Mouse (Mus musculus): ENCODE data around the gene Sdf2l1. TPM values are rescaled to one million over a fixed set of nuclear protein-coding genes. Genes with fewer than 3 reads are reported as not detected.
"Not testable (repeated sequence)": the region's sequence is repeated elsewhere in the genome, so short reads cannot be mapped to it uniquely, and the experiment has no call there.

The Sdf2l1 gene
- polyA plus RNA-seq (2014; fragmentation: Nextera tagmentation; extraction: Ambion mirVana), result 15.9 and 20.8 TPM in 2 replicates

DNA sequence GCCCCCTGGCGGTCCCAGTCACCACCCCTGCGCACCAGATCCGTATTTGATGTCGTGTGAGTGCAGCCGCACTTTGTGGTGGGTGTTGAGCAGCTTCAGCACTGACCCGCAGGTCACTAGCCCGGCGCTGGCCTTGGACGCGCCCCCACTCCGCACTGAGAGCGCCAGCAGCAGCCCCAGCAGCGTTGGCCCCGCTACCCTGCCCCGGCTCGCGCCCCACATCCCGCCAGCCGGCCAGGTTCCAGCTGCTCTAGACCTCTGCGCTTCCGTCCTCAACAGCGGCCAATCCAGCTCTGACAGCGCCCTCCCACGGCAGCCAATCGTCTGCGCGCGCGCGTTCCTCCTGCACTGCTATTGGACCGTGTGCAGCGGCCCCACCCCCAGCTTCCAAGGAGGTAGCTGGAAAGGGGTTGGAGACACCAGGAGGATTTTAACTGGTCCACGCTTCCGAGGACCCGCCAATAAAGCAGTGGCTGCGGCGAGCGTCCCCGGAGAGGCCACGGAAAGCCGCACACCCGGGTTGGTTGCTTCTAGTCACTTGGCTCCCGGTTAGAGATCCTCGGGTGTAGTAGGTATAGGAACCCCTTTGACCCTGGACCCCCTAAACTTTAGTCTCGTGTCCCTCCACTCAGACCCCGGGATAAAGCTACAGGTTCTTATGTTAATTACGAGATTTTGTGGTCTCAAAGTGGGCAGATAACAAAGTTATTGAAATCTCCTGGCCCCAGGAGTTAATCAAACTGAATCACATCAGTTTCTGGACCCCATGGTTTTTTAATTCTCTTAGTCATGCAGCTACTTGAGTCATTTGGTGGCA, at the start of gene Sdf2l1:
Gene Sdf2l1 (minus strand): TSS at position 295 of the 817 bp plus-strand sequence.
- Histone ChIP-seq H3K9me3 (ENCODE audit: control insufficient read depth, low read length) (no peaks in the 10 kb centered on the region), H3K27me3 (ENCODE audit: control insufficient read depth, insufficient read depth, low read length) (no peaks in the 10 kb centered on the region), H3K4me1 (ENCODE audit: control insufficient read depth, insufficient read depth, low read length) (peaks cover 12% of the 10 kb centered on the region; the same call in 1 of the 2 replicates), H3K36me3 (ENCODE audit: control insufficient read depth, insufficient read depth, low read length) (no peaks in the 10 kb centered on the region), H3K4me3 (ENCODE audit: low read depth, low read length) (peak within 1 kb of the TSS; percentile 72), H3K27ac (ENCODE audit: low read depth, low read length) (peak within 1 kb of the TSS; percentile 78), H3K4me2 (ENCODE audit: low read depth, low read length) (peak within 1 kb of the TSS; percentile 96), H3K9ac (replicated peaks; ENCODE audit: low read depth, low read length) (peak within 1 kb of the TSS; percentile 74)
- WGBS, result under 1% methylated on average over 47 of the region's 47 CpGs
- ATAC-seq (ENCODE audit: low read depth), result peak; percentile 99

DNA sequence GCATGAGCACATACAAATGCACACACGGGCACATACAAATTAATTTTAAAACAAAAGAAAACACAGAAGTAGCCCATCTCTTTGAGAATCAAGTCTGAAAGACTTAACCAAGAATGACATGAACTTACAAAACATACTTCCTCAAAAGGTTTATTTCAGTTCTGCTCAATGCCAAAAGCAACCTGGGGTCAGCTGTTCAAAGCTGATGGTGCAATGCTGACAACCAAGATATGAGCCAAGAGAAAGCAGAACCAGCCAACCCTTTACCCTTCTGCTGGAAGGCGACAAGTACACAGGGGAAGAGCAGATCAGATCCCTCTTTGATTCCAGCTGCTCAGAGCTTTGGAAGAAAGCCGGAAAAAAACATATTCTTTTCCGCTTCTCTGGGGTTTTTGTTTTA, 49.2 kb upstream of the Sdf2l1 start:
- ATAC-seq (ENCODE audit: low read depth), result no peak
- Histone ChIP-seq H3K4me3 (ENCODE audit: low read depth, low read length) (no peak overlapping the region), H3K36me3 (ENCODE audit: control insufficient read depth, insufficient read depth, low read length) (no peaks in the 10 kb centered on the region), H3K4me2 (ENCODE audit: low read depth, low read length) (no peak overlapping the region), H3K27ac (ENCODE audit: low read depth, low read length) (no peak overlapping the region), H3K9me3 (ENCODE audit: control insufficient read depth, low read length) (no peaks in the 10 kb centered on the region), H3K9ac (replicated peaks; ENCODE audit: low read depth, low read length) (no peak overlapping the region), H3K4me1 (ENCODE audit: control insufficient read depth, insufficient read depth, low read length) (no peaks in the 10 kb centered on the region), H3K27me3 (ENCODE audit: control insufficient read depth, insufficient read depth, low read length) (no peaks in the 10 kb centered on the region)
- 92% methylated on average over 4 of the region's 4 CpGs for WGBS

- Histone ChIP-seq H3K36me3 (ENCODE audit: control insufficient read depth, insufficient read depth, low read length) (peaks cover 4% of the 10 kb centered on the region; the same call in 1 of the 2 replicates), H3K27me3 (ENCODE audit: control insufficient read depth, insufficient read depth, low read length) (no peaks in the 10 kb centered on the region), H3K4me1 (ENCODE audit: control insufficient read depth, insufficient read depth, low read length) (no peaks in the 10 kb centered on the region), H3K27ac (ENCODE audit: low read depth, low read length) (no peak overlapping the region), H3K4me3 (ENCODE audit: low read depth, low read length) (no peak overlapping the region), H3K9ac (replicated peaks; ENCODE audit: low read depth, low read length) (no peak overlapping the region), H3K9me3 (ENCODE audit: control insufficient read depth, low read length) (no peaks in the 10 kb centered on the region), H3K4me2 (ENCODE audit: low read depth, low read length) (no peak overlapping the region)
- no peak for ATAC-seq (ENCODE audit: low read depth)
- 96% methylated on average over 3 of the region's 3 CpGs for WGBS
Observed at GRCm38 (mm10) chr16:17179706-17180105, 47.5 kb upstream of the Sdf2l1 start.

- Histone ChIP-seq H3K4me1 (ENCODE audit: control insufficient read depth, insufficient read depth, low read length) (no peaks in the 10 kb centered on the region), H3K9me3 (ENCODE audit: control insufficient read depth, low read length) (no peaks in the 10 kb centered on the region), H3K4me3 (ENCODE audit: low read depth, low read length) (no peak overlapping the region), H3K27ac (ENCODE audit: low read depth, low read length) (no peak overlapping the region), H3K4me2 (ENCODE audit: low read depth, low read length) (no peak overlapping the region), H3K27me3 (ENCODE audit: control insufficient read depth, insufficient read depth, low read length) (no peaks in the 10 kb centered on the region), H3K9ac (replicated peaks; ENCODE audit: low read depth, low read length) (no peak overlapping the region), H3K36me3 (ENCODE audit: control insufficient read depth, insufficient read depth, low read length) (peaks cover 4% of the 10 kb centered on the region; the same call in 1 of the 2 replicates)
- no peak for ATAC-seq (ENCODE audit: low read depth)
- 90% methylated on average over 1 of the region's 1 CpGs for WGBS
Observed at GRCm38 (mm10) chr16:17177623-17178170, 45.5 kb upstream of the Sdf2l1 start.

- no peak overlapping the region for H3K27ac ChIP-seq (ENCODE audit: low read depth, low read length)
- no peak overlapping the region for H3K4me2 ChIP-seq (ENCODE audit: low read depth, low read length)
- no peak overlapping the region for H3K9ac ChIP-seq (replicated peaks; ENCODE audit: low read depth, low read length)
- no peaks in the 10 kb centered on the region for H3K27me3 ChIP-seq (ENCODE audit: control insufficient read depth, insufficient read depth, low read length)
- no peaks in the 10 kb centered on the region for H3K4me1 ChIP-seq (ENCODE audit: control insufficient read depth, insufficient read depth, low read length)
- H3K9me3 ChIP-seq (ENCODE audit: control insufficient read depth, low read length), result no peaks in the 10 kb centered on the region
- H3K36me3 ChIP-seq (ENCODE audit: control insufficient read depth, insufficient read depth, low read length), result peaks cover 4% of the 10 kb centered on the region
- H3K4me3 ChIP-seq (ENCODE audit: low read depth, low read length), result no peak overlapping the region
- WGBS, result 93% methylated on average over 2 of the region's 2 CpGs
- no peak for ATAC-seq (ENCODE audit: low read depth)
Observed at GRCm38 (mm10) chr16:17175765-17176164, 43.6 kb upstream of the Sdf2l1 start.

DNA sequence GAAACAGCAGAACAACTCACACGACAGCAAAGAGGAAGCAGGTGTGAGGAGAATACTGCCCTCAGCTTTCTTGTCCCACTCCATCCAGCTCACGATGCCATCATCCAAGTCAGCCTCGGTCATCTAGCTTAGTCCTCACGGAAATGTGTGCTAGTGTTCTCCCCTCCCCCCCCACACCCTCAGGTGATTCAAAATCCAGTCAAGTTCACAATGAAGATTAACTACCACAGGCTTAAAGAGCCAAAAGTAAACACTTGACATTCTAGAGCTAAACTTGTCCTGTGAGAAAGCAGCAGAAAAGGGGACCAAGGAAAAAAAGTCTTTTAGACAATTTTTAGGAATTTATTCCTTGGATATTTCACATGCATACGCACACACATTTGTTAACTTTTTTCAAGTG, 35.9 kb upstream of the Sdf2l1 start:
- no peaks in the 10 kb centered on the region for H3K27me3 ChIP-seq (ENCODE audit: control insufficient read depth, insufficient read depth, low read length)
- no peak overlapping the region for H3K4me3 ChIP-seq (ENCODE audit: low read depth, low read length)
- ATAC-seq (ENCODE audit: low read depth), result no peak
- no peaks in the 10 kb centered on the region for H3K9me3 ChIP-seq (ENCODE audit: control insufficient read depth, low read length)
- no peaks in the 10 kb centered on the region; the same call in 1 of the 2 replicates for H3K36me3 ChIP-seq (ENCODE audit: control insufficient read depth, insufficient read depth, low read length)
- no peak overlapping the region for H3K27ac ChIP-seq (ENCODE audit: low read depth, low read length)
- no peak overlapping the region for H3K9ac ChIP-seq (replicated peaks; ENCODE audit: low read depth, low read length)
- H3K4me2 ChIP-seq (ENCODE audit: low read depth, low read length), result no peak overlapping the region
- WGBS, result 93% methylated on average over 5 of the region's 5 CpGs
- H3K4me1 ChIP-seq (ENCODE audit: control insufficient read depth, insufficient read depth, low read length), result no peaks in the 10 kb centered on the region

DNA sequence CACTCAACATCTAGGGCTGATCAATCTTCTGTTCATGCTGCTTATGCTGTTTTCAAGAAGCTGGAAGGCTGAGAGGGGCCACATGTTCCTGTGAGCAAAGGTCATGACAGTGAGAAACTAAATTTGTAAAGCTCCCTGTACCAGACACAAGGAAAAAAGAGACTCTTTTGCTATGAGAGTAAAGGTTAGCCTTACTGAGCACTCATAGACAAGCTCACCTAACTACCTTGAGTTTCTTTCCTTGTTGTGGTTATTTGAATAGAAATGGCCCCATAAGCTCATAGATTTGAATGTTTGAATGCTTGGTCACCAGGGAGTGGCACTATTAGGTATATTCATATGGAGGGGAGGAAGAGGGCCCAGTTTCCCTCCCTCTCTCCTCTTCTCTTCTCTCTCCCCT, 35.0 kb upstream of the Sdf2l1 start:
- no peak for ATAC-seq (ENCODE audit: low read depth)
- Histone ChIP-seq H3K36me3 (ENCODE audit: control insufficient read depth, insufficient read depth, low read length) (no peaks in the 10 kb centered on the region; the same call in 1 of the 2 replicates), H3K27me3 (ENCODE audit: control insufficient read depth, insufficient read depth, low read length) (no peaks in the 10 kb centered on the region), H3K9me3 (ENCODE audit: control insufficient read depth, low read length) (no peaks in the 10 kb centered on the region), H3K4me3 (ENCODE audit: low read depth, low read length) (no peak overlapping the region), H3K4me2 (ENCODE audit: low read depth, low read length) (no peak overlapping the region), H3K9ac (replicated peaks; ENCODE audit: low read depth, low read length) (no peak overlapping the region), H3K4me1 (ENCODE audit: control insufficient read depth, insufficient read depth, low read length) (no peaks in the 10 kb centered on the region), H3K27ac (ENCODE audit: low read depth, low read length) (no peak overlapping the region)

DNA sequence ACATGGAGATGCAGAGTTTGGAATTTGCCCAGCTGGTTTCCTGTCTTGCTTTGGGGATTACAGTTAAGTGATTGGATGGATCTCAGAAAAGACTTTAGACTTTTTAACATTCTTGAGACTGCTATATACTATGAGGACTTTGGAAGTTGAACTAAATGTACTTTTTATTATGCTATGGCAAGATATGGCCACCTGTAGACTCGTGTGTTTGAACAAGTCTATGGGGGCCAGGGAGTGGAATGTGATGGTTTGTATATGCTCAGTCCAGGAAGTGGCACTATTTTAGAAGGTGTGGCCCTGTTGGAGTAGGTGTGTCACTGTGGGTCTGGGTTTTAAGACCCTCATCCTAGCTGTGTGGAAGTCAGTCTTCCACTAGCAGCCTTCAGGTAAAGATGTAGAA, 33.3 kb upstream of the Sdf2l1 start:
- not testable (repeated sequence) for ATAC-seq (ENCODE audit: low read depth); H3K9ac ChIP-seq (replicated peaks; ENCODE audit: low read depth, low read length); H3K27ac ChIP-seq (ENCODE audit: low read depth, low read length); H3K4me2 ChIP-seq (ENCODE audit: low read depth, low read length); H3K9me3 ChIP-seq (ENCODE audit: control insufficient read depth, low read length); H3K27me3 ChIP-seq (ENCODE audit: control insufficient read depth, insufficient read depth, low read length); H3K4me3 ChIP-seq (ENCODE audit: low read depth, low read length); H3K4me1 ChIP-seq (ENCODE audit: control insufficient read depth, insufficient read depth, low read length); H3K36me3 ChIP-seq (ENCODE audit: control insufficient read depth, insufficient read depth, low read length)
- 90% methylated on average over 1 of the region's 1 CpGs for WGBS

DNA sequence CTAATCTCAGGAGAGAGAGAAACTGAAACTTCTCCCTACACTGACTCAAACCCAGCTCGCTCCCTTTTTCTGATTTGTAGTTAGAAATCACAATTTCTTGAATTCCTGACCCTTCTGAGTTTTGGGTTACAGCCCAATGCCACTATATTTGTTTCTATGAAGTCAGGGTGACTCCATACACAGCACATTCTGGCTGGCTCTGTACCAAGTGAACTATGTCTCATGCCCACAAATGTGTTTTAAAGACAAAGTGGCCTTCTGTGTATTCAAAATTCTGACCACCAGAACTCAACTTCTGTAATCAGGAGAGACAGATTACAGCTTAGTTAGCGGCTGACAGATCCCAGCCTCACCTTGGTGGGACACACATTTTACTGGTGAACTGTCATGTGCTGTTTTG, 22.2 kb upstream of the Sdf2l1 start:
- H3K4me1 ChIP-seq (ENCODE audit: control insufficient read depth, insufficient read depth, low read length), result no peaks in the 10 kb centered on the region
- no peaks in the 10 kb centered on the region for H3K27me3 ChIP-seq (ENCODE audit: control insufficient read depth, insufficient read depth, low read length)
- 94% methylated on average over 2 of the region's 2 CpGs for WGBS
- H3K9me3 ChIP-seq (ENCODE audit: control insufficient read depth, low read length), result no peaks in the 10 kb centered on the region
- ATAC-seq (ENCODE audit: low read depth), result no peak
- H3K4me2 ChIP-seq (ENCODE audit: low read depth, low read length), result no peak overlapping the region
- H3K27ac ChIP-seq (ENCODE audit: low read depth, low read length), result no peak overlapping the region
- no peak overlapping the region for H3K4me3 ChIP-seq (ENCODE audit: low read depth, low read length)
- H3K9ac ChIP-seq (replicated peaks; ENCODE audit: low read depth, low read length), result no peak overlapping the region
- H3K36me3 ChIP-seq (ENCODE audit: control insufficient read depth, insufficient read depth, low read length), result peaks cover 21% of the 10 kb centered on the region
